Mouse (Mus musculus): ENCODE data around the gene Pcyt1a. TPM values are rescaled to one million over a fixed set of nuclear protein-coding genes. Genes with fewer than 3 reads are reported as not detected.

Pcyt1a gene
- total and polyA plus RNA-seq, 3 experiments: 36.9 to 53.7 TPM; not detected in 1

- Histone ChIP-seq H3K9ac (ENCODE audit: control insufficient read depth, low read depth, low read length, poor library complexity, severe bottlenecking) (no peak overlapping the region), H3K27ac (ENCODE audit: control insufficient read depth, low read depth, low read length) (no peak overlapping the region), H3K27me3 (ENCODE audit: control insufficient read depth in 1 of 2, insufficient read depth in 2 of 2, low read length in 2 of 2) (no peaks in the 10 kb centered on the region), H3K79me2 (ENCODE audit: control insufficient read depth, insufficient read depth, low read length, poor library complexity) (no peaks in the 10 kb centered on the region; the same call in 1 of the 2 replicates), H3K4me1 (ENCODE audit: control insufficient read depth in 1 of 2, insufficient read depth in 2 of 2, low read length in 2 of 2) (peaks cover 19 to 35% of the 10 kb centered on the region in 2 experiments), H3K4me3 (ENCODE audit: control insufficient read depth in 1 of 2, insufficient read depth in 1 of 2, low read depth in 2 of 2, low read length in 2 of 2) (no peak overlapping the region), H3K9me3 (replicated peaks; ENCODE audit: insufficient read depth, low read length) (no peaks in the 10 kb centered on the region), H3K36me3 (ENCODE audit: control insufficient read depth in 1 of 2, insufficient read depth in 2 of 2, low read length in 2 of 2) (peaks cover 0 to 39% of the 10 kb centered on the region in 2 experiments; a peak in 2 of 4 replicates)
- no peak for TF ChIP-seq USF1 (IDR thresholded peaks at IDR 0.05; ENCODE audit: low read depth, low read length)
- no peak for TF ChIP-seq TAL1 (IDR thresholded peaks at IDR 0.05; ENCODE audit: low read length)
- TF ChIP-seq MYC (IDR thresholded peaks at IDR 0.05; ENCODE audit: low read depth, low read length): no peak
- no peak for TF ChIP-seq NRF1 (IDR thresholded peaks at IDR 0.05; ENCODE audit: insufficient read depth, low read depth, low read length, poor library complexity, severe bottlenecking)
- no peak for TF ChIP-seq POLR2AphosphoS2 (IDR thresholded peaks at IDR 0.05; ENCODE audit: low read length)
- TF ChIP-seq EP300 (IDR thresholded peaks at IDR 0.05; ENCODE audit: low read depth in 1 of 2, low read length in 2 of 2): no peak
- no peak for TF ChIP-seq USF2 (IDR thresholded peaks at IDR 0.05; ENCODE audit: borderline replicate concordance in 1 of 2, insufficient read depth in 1 of 2, low read depth in 1 of 2, low read length in 2 of 2)
- no peak for TF ChIP-seq ZNF384 (IDR thresholded peaks at IDR 0.05; ENCODE audit: low read depth, low read length)
- no peak for TF ChIP-seq JUND (IDR thresholded peaks at IDR 0.05; ENCODE audit: low read depth, low read length)
- TF ChIP-seq KAT2A (conservative IDR thresholded peaks at IDR 0.05; ENCODE audit: low read depth, low read length): no peak
- no peak for TF ChIP-seq BHLHE40 (IDR thresholded peaks at IDR 0.05; ENCODE audit: borderline replicate concordance, low read depth, low read length)
- TF ChIP-seq CHD1 (IDR thresholded peaks at IDR 0.05; ENCODE audit: low read depth, low read length): no peak
- no peak for DNase-seq (ENCODE audit: low read depth, low spot score)
Observed at GRCm38 (mm10) chr16:32511827-32512490, 81.2 kb downstream of the Pcyt1a start.

- TF ChIP-seq MEF2A (IDR thresholded peaks at IDR 0.05; ENCODE audit: extremely low read depth, insufficient replicate concordance, low read depth, low read length, poor library complexity, severe bottlenecking) (no peak), EP300 (IDR thresholded peaks at IDR 0.05; ENCODE audit: low read depth in 1 of 2, low read length in 2 of 2) (no peak), NRF1 (IDR thresholded peaks at IDR 0.05; ENCODE audit: insufficient read depth, low read depth, low read length, poor library complexity, severe bottlenecking) (no peak), SIN3A (IDR thresholded peaks at IDR 0.05; ENCODE audit: low read length) (no peak), UBTF (IDR thresholded peaks at IDR 0.05; ENCODE audit: borderline replicate concordance, insufficient read depth, low read depth, low read length) (no peak)
- Histone ChIP-seq H3K36me3 (ENCODE audit: control insufficient read depth in 1 of 2, insufficient read depth in 2 of 2, low read length in 2 of 2) (peaks cover 0 to 31% of the 10 kb centered on the region in 2 experiments; a peak in 2 of 4 replicates), H3K4me3 (ENCODE audit: control insufficient read depth in 1 of 2, insufficient read depth in 1 of 2, low read depth in 2 of 2, low read length in 2 of 2) (no peak overlapping the region), H3K4me1 (ENCODE audit: control insufficient read depth in 1 of 2, insufficient read depth in 2 of 2, low read length in 2 of 2) (peaks cover 17 to 30% of the 10 kb centered on the region in 2 experiments), H3K9ac (ENCODE audit: control insufficient read depth, low read depth, low read length, poor library complexity, severe bottlenecking) (no peak overlapping the region), H3K9me3 (replicated peaks; ENCODE audit: insufficient read depth, low read length) (no peaks in the 10 kb centered on the region), H3K79me2 (ENCODE audit: control insufficient read depth, insufficient read depth, low read length, poor library complexity) (no peaks in the 10 kb centered on the region; the same call in 1 of the 2 replicates), H3K27ac (ENCODE audit: control insufficient read depth, low read depth, low read length) (no peak overlapping the region), H3K27me3 (ENCODE audit: control insufficient read depth in 1 of 2, insufficient read depth in 2 of 2, low read length in 2 of 2) (no peaks in the 10 kb centered on the region)
- DNase-seq (ENCODE audit: low read depth, low spot score): no peak
Observed at GRCm38 (mm10) chr16:32512921-32513320, 82.2 kb downstream of the Pcyt1a start.

Measured in MEL (cell line).